Mouse (Mus musculus): ENCODE results near the gene Ptgds. TPM values are rescaled to one million over a fixed set of nuclear protein-coding genes. Genes with fewer than 3 reads are reported as not detected.

Ptgds gene
- polyA plus RNA-seq, 1 experiment from 2014 or later: 1.8 TPM

DNA sequence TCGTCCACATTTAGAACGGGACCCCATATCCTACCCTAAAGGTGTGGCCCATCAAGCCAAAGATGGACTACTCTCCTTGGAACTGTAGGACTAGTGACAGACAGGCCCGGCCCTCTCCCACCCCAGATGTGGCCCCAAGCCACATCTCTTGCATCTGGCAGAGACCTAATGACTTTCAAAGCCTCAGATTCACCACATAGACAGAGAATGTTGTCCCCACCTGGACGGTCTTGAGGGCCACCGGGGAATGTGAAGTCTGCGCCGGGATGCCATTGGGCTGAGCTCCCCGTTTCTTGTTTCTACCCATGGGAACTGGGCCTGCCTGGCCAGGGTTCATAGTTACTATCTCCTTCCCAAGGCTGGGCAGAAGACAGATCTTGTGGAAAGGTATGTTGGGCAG lies 7.7 kb upstream of the Ptgds start:
- no peak for ATAC-seq (ENCODE audit: low FRiP score, low read depth)
- H3K27ac ChIP-seq (replicated peaks): no peak overlapping the region
- 91% methylated on average over 8 of the region's 8 CpGs for WGBS
- H3K9ac ChIP-seq (replicated peaks): no peak overlapping the region
- no peak overlapping the region for H3K4me2 ChIP-seq (replicated peaks)
- H3K4me1 ChIP-seq: no peaks in the 10 kb centered on the region
- H3K9me3 ChIP-seq: no peaks in the 10 kb centered on the region
- no peak overlapping the region for H3K4me3 ChIP-seq
- peaks cover 8% of the 10 kb centered on the region for H3K27me3 ChIP-seq
- no peaks in the 10 kb centered on the region for H3K36me3 ChIP-seq

GRCm38 (mm10) chr2:25472550-25472949 lies 2.7 kb upstream of the Ptgds start:
- no peak for ATAC-seq (ENCODE audit: low FRiP score, low read depth)

DNA sequence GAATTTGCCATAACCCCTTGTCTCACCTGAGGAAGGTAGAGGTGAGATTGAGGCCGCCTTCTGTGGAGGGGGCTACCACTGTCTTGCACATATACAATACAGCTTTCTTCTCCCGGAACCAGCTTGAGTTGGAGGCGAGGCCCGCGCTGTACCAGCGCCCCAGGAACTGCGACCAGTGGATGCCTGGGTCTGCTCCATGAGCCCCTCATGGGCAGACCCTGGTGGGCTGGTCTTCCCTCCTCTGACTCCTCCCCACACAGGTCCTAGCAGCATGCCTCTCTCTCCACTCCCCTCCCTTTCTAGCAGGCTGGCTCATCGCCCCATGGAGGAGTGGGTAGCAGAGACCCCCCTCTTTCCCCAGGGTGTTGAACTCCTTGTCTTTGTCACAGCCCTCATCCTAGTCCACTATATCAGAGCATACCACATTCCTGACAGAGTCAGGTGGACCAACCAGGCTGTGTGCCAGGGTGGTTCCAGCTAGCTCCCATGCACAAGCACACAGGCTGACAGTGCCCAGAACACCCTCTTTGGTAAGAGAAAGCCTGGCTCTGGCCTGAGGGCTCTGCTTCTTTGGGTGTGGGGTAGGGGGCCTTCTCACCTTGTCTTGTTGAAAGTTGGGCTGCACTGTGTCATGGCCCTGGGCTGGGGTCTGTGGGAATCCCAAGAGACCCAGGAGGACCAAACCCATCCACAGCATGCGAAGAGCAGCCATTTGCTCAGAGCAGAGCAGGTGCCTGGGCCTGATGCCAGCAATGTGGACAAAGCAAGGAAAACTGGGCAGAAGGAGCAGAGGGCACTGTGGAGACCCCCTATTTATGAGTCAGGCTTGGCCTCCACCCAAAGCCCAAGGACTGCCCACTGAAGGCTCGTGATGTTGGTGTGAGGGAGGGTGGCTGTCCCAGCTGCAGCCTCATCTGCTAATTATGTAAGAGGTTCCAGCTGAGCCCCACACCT lies 607 bp downstream of the Ptgds start:
- WGBS: 81% methylated on average over 10 of the region's 10 CpGs

More at GRCm38 (mm10) chr2:25472550-25472949, 2.7 kb upstream of the Ptgds start:
- H3K36me3 ChIP-seq: no peaks in the 10 kb centered on the region
- peaks cover 8% of the 10 kb centered on the region; the same call in 1 of the 2 replicates for H3K4me1 ChIP-seq
- peaks cover 8% of the 10 kb centered on the region; the same call in 1 of the 2 replicates for H3K27me3 ChIP-seq
- H3K9me3 ChIP-seq: no peaks in the 10 kb centered on the region
- no peak overlapping the region for H3K4me2 ChIP-seq (replicated peaks)
- 77% methylated on average over 2 of the region's 2 CpGs for WGBS
- H3K9ac ChIP-seq (replicated peaks): no peak overlapping the region
- H3K4me3 ChIP-seq: no peak overlapping the region
- no peak overlapping the region for H3K27ac ChIP-seq (replicated peaks)

GRCm38 (mm10) chr2:25467606-25468303 lies 2.1 kb downstream of the Ptgds start:
- H3K36me3 ChIP-seq: no peaks in the 10 kb centered on the region
- H3K4me1 ChIP-seq: peaks cover 24% of the 10 kb centered on the region; the same call in 1 of the 2 replicates
- H3K9me3 ChIP-seq: no peaks in the 10 kb centered on the region
- no peaks in the 10 kb centered on the region for H3K27me3 ChIP-seq
- H3K4me3 ChIP-seq: no peak overlapping the region
- H3K9ac ChIP-seq (replicated peaks): no peak overlapping the region
- no peak for ATAC-seq (ENCODE audit: low FRiP score, low read depth)
- WGBS: 76% methylated on average over 14 of the region's 14 CpGs
- H3K4me2 ChIP-seq (replicated peaks): no peak overlapping the region
- H3K27ac ChIP-seq (replicated peaks): no peak overlapping the region

More for the DNA sequence above, 607 bp downstream of the Ptgds start:
- Histone ChIP-seq H3K4me3 (no peak overlapping the region), H3K4me2 (replicated peaks) (no peak overlapping the region), H3K27me3 (no peaks in the 10 kb centered on the region), H3K27ac (replicated peaks) (no peak overlapping the region), H3K9me3 (no peaks in the 10 kb centered on the region), H3K36me3 (no peaks in the 10 kb centered on the region), H3K4me1 (peaks cover 24% of the 10 kb centered on the region; the same call in 1 of the 2 replicates), H3K9ac (replicated peaks) (no peak overlapping the region)
- ATAC-seq (ENCODE audit: low FRiP score, low read depth): peak; percentile 24; the same call in 1 of the 2 replicates

- Histone ChIP-seq H3K27ac (replicated peaks) (peak overlapping the region; percentile 50), H3K27me3 (no peaks in the 10 kb centered on the region), H3K4me1 (peaks cover 29% of the 10 kb centered on the region), H3K4me2 (replicated peaks) (no peak overlapping the region), H3K4me3 (no peak overlapping the region), H3K9me3 (no peaks in the 10 kb centered on the region), H3K9ac (replicated peaks) (no peak overlapping the region), H3K36me3 (no peaks in the 10 kb centered on the region)
- WGBS: 39% methylated on average over 10 of the region's 10 CpGs
- ATAC-seq (ENCODE audit: low FRiP score, low read depth): peak; percentile 74
Measured at GRCm38 (mm10) chr2:25465816-25466635, 3.8 kb downstream of the Ptgds start.

DNA sequence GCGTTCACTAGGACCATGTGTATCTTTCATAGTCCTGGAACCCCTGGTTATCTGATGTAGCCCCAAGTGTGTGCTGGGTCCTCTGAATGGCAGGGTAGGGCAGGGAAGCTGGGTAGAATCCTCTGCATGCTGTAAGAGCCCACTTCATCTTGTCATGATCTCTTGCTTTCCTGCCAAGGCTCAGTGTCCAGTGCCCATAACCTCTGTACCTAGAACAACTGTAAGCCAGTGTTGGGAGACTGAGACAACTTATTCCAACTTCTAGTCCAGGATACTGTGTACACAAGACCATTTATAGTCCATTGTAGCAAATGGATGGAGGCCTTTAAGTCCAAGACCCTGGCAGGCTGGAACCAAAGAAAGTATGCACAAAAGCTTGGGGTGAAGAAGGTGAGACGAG lies 4.6 kb downstream of the Ptgds start:
- Histone ChIP-seq H3K4me3 (no peak overlapping the region), H3K4me2 (replicated peaks) (no peak overlapping the region), H3K4me1 (peaks cover 32% of the 10 kb centered on the region), H3K9ac (replicated peaks) (no peak overlapping the region), H3K27ac (replicated peaks) (no peak overlapping the region; the same call in 1 of the 2 replicates), H3K36me3 (no peaks in the 10 kb centered on the region), H3K9me3 (no peaks in the 10 kb centered on the region), H3K27me3 (no peaks in the 10 kb centered on the region)
- 83% methylated on average over 2 of the region's 2 CpGs for WGBS
- no peak for ATAC-seq (ENCODE audit: low FRiP score, low read depth)

GRCm38 (mm10) chr2:25463630-25464029 lies 6.2 kb downstream of the Ptgds start:
- H3K9ac ChIP-seq (replicated peaks): no peak overlapping the region
- no peaks in the 10 kb centered on the region for H3K27me3 ChIP-seq
- peaks cover 34% of the 10 kb centered on the region for H3K4me1 ChIP-seq
- H3K36me3 ChIP-seq: peaks cover 7% of the 10 kb centered on the region; the same call in 1 of the 2 replicates
- H3K4me2 ChIP-seq (replicated peaks): no peak overlapping the region
- WGBS: 91% methylated on average over 3 of the region's 3 CpGs
- no peak overlapping the region for H3K4me3 ChIP-seq
- no peak for ATAC-seq (ENCODE audit: low FRiP score, low read depth)
- no peaks in the 10 kb centered on the region for H3K9me3 ChIP-seq
- no peak overlapping the region for H3K27ac ChIP-seq (replicated peaks)

DNA sequence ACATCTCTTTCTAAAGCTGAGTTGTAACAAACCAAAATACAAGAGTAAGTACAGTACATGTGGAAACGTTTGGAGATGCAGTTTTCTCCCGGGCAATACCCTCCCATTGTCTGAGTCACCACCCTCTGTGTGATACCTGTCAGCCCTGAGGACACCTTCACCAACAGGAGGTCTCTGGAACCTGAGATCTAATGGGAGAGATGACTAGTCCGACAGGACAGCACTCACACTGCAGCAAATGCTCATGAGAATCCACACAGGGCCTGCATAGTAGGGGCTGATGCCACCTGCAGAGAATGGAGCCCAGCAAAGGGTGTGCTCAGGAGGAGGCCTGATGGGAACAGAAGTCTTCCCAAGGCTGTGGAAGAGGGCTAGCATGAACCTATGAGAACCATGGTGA lies 8.4 kb downstream of the Ptgds start:
- Histone ChIP-seq H3K4me2 (replicated peaks) (peak overlapping the region; percentile 80), H3K4me3 (peak overlapping the region; percentile 77), H3K9ac (replicated peaks) (peak overlapping the region; percentile 79), H3K36me3 (peaks cover 14% of the 10 kb centered on the region), H3K27me3 (no peaks in the 10 kb centered on the region), H3K4me1 (peaks cover 26% of the 10 kb centered on the region), H3K9me3 (no peaks in the 10 kb centered on the region), H3K27ac (replicated peaks) (peak overlapping the region; percentile 89)
- peak; percentile 3; the same call in 1 of the 2 replicates for ATAC-seq (ENCODE audit: low FRiP score, low read depth)
- 34% methylated on average over 3 of the region's 3 CpGs for WGBS

- peak; percentile 90 for ATAC-seq (ENCODE audit: low FRiP score, low read depth)
- Histone ChIP-seq H3K9me3 (no peaks in the 10 kb centered on the region), H3K4me3 (peak within 1 kb of the TSS; percentile 77), H3K4me1 (peaks cover 20% of the 10 kb centered on the region), H3K36me3 (peaks cover 14% of the 10 kb centered on the region), H3K27ac (replicated peaks) (peak within 1 kb of the TSS; percentile 89), H3K4me2 (replicated peaks) (peak within 1 kb of the TSS; percentile 80), H3K9ac (replicated peaks) (peak within 1 kb of the TSS; percentile 79), H3K27me3 (no peaks in the 10 kb centered on the region; the same call in 1 of the 2 replicates)
- under 1% methylated on average over 48 of the region's 48 CpGs for WGBS
Measured at GRCm38 (mm10) chr2:25460551-25461309, 9.1 kb downstream of the Ptgds start, which contains the start of gene Paxx. TSS of gene Paxx (minus strand) at chr2:25461094.

- Histone ChIP-seq H3K9me3 (no peaks in the 10 kb centered on the region), H3K27me3 (no peaks in the 10 kb centered on the region; the same call in 1 of the 2 replicates), H3K4me3 (peak overlapping the region; percentile 77), H3K4me2 (replicated peaks) (peak overlapping the region; percentile 80), H3K9ac (replicated peaks) (peak overlapping the region; percentile 79), H3K27ac (replicated peaks) (peak overlapping the region; percentile 89), H3K4me1 (peaks cover 18% of the 10 kb centered on the region), H3K36me3 (peaks cover 14% of the 10 kb centered on the region)
- WGBS: 35% methylated on average over 5 of the region's 5 CpGs
- peak; percentile 13 for ATAC-seq (ENCODE audit: low FRiP score, low read depth)
Measured at GRCm38 (mm10) chr2:25460135-25460534, 9.7 kb downstream of the Ptgds start.

DNA sequence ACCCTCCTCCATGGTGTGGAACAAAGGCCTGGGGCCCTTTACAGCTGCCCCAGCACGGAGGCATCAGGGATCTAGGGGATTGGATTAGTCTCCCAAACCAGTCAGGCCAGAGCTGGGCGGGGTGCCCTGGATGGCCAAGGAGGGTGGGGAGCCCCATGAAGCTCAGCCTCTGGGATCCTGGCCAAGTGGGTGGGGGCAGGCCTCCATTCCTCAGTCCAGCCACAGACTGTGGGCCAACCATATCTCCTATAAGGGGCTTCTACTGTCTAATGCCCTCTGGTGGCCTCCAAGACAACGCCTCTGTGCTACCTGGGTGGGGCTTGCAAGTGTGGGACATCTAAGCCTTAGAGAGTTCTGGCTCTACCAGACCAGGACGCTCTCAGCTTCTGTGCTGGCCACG lies 10.9 kb downstream of the Ptgds start:
- Histone ChIP-seq H3K4me3 (no peak overlapping the region), H3K27ac (replicated peaks) (no peak overlapping the region), H3K36me3 (peaks cover 14% of the 10 kb centered on the region), H3K27me3 (no peaks in the 10 kb centered on the region; the same call in 1 of the 2 replicates), H3K9ac (replicated peaks) (no peak overlapping the region), H3K4me2 (replicated peaks) (no peak overlapping the region), H3K4me1 (peaks cover 18% of the 10 kb centered on the region), H3K9me3 (no peaks in the 10 kb centered on the region)
- 87% methylated on average over 5 of the region's 5 CpGs for WGBS
- ATAC-seq (ENCODE audit: low FRiP score, low read depth): no peak

Measured in midbrain, embryonic 12.5 days (tissue).